Mouse (Mus musculus) cerebellum, adult 2 months (tissue): Measurements from ENCODE around the gene Sorcs2. TPM values are rescaled to one million over a fixed set of nuclear protein-coding genes. Genes with fewer than 3 reads are reported as not detected.
A peak's percentile ranks its signal among the peaks of the same experiment; 100 is the strongest.

Source experiments
- DNase-seq, 2 experiments: peaks; one replicate each; pipeline ENCODE4 v3.0.0; 2021
- H3K27ac ChIP-seq: fragments of 200-500 bp; 2 replicates; pipeline ENCODE4 v1.5.1; 2012; ENCODE audit warnings: low read length, control low read depth, inconsistent platforms; ENCODE audit not compliant: insufficient read depth
- H3K27me3 ChIP-seq: fragments of 200-500 bp; 2 replicates; pipeline ENCODE4 v1.6.1; 2012; ENCODE audit warnings: inconsistent platforms, mild to moderate bottlenecking, low read length, moderate library complexity; ENCODE audit not compliant: control insufficient read depth, insufficient read depth
- H3K4me1 ChIP-seq: fragments of 200-500 bp; 2 replicates; pipeline ENCODE4 v1.6.1; 2011; ENCODE audit warnings: low read length; ENCODE audit not compliant: control insufficient read depth, insufficient read depth
- H3K4me3 ChIP-seq: fragments of 200-500 bp; replicated peaks from 2 replicates; pipeline ENCODE3; 2011; ENCODE audit warnings: mild to moderate bottlenecking, low read depth, low read length, control low read depth; ENCODE audit not compliant: insufficient read depth
- CTCF ChIP-seq: fragments of 200-500 bp; IDR thresholded peaks from 2 replicates; pipeline ENCODE4 v1.5.1; 2011; ENCODE audit warnings: low read depth, mild to moderate bottlenecking, control low read depth, low read length, moderate library complexity, borderline replicate concordance; ENCODE audit not compliant: insufficient read depth
- POLR2A ChIP-seq: fragments of 200-500 bp; IDR thresholded peaks from 2 replicates; pipeline ENCODE4 v1.6.1; 2011; ENCODE audit warnings: low read length, control low read depth, borderline replicate concordance; ENCODE audit not compliant: insufficient read depth
- WGBS: fragments of 180-500 bp; shearing (Covaris S2); methylation state at CpG from one replicate; pipeline ENCODE4 v1.1.7; 2018; 5-methylcytosine and 5-hydroxymethylcytosine counted together
- polyA plus RNA-seq: library from polyadenylated mRNA; depleted of rRNA; stranded (reverse); fragments of >200 nt; gene quantifications from 2 replicates; pipeline ENCODE4 v1.2.3, GENCODE M21; 2012; rRNA removed

The Sorcs2 gene
- polyA plus RNA-seq, 1 experiment: 8.7 TPM

DNA sequence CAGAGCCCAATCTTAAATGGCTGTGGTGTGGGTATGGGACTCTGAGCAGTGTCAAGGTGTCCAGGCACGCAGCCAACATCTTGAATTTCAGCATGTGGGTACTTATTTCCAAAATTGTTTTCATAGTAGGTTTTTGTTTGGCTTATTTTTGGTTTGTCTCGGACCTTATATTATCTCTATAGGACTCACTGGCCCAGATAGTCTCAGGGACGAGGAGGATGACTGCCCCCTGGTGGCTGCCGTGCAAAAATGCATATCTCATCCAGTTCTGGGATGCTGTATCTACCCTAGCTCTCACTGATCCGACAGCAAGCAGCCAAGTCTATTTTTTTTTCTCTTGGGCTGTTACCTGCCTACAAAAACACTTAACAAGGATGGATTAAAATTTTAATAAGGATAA lies 422.3 kb downstream of the Sorcs2 start:
- WGBS: 12% methylated on average over 5 of the region's 5 CpGs
- DNase-seq: peak; percentile 41 to 61
- TF ChIP-seq CTCF (peak; percentile 84), POLR2A (no peak)
- Histone ChIP-seq H3K27me3 (no peaks in the 10 kb centered on the region), H3K4me1 (no peaks in the 10 kb centered on the region), H3K27ac (no peak overlapping the region), H3K4me3 (no peak overlapping the region)

DNA sequence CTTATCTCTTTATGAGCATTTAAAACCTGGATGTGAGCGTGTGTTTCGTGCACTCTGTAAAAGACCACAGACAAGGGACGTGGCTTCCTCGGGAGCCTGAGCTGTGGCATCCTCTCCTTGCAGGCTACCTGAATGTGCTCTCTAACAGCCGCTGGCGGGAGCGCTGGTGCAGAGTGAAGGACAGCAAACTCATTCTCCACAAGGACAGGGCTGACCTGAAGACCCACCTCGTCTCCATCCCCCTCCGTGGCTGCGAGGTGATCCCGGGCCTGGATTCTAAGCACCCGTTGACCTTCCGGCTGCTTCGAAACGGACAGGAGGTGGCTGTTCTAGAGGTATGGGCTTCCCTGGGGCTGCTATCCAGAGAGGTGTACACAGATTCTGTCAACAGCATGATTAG lies 423.7 kb downstream of the Sorcs2 start:
- 91% methylated on average over 15 of the region's 15 CpGs for WGBS
- DNase-seq: no peak
- H3K4me3 ChIP-seq: no peak overlapping the region
- H3K4me1 ChIP-seq: no peaks in the 10 kb centered on the region
- TF ChIP-seq POLR2A (no peak), CTCF (no peak)
- H3K27ac ChIP-seq: no peak overlapping the region
- no peaks in the 10 kb centered on the region for H3K27me3 ChIP-seq

- WGBS: 66% methylated on average over 12 of the region's 12 CpGs
- Histone ChIP-seq H3K27me3 (no peaks in the 10 kb centered on the region), H3K4me1 (no peaks in the 10 kb centered on the region), H3K27ac (no peak overlapping the region), H3K4me3 (no peak overlapping the region)
- no peak for DNase-seq
- no peak for TF ChIP-seq CTCF
- TF ChIP-seq POLR2A: no peak
Measured at GRCm38 (mm10) chr5:35973800-35974199, 424.1 kb downstream of the Sorcs2 start.

GRCm38 (mm10) chr5:35972739-35973138 lies 425.2 kb downstream of the Sorcs2 start:
- no peak for TF ChIP-seq POLR2A
- no peak for TF ChIP-seq CTCF
- DNase-seq: no peak
- Histone ChIP-seq H3K4me3 (no peak overlapping the region), H3K27ac (no peak overlapping the region), H3K4me1 (no peaks in the 10 kb centered on the region), H3K27me3 (no peaks in the 10 kb centered on the region)
- 95% methylated on average over 7 of the region's 7 CpGs for WGBS

- Histone ChIP-seq H3K4me3 (no peak overlapping the region), H3K27ac (no peak overlapping the region), H3K27me3 (no peaks in the 10 kb centered on the region), H3K4me1 (no peaks in the 10 kb centered on the region)
- TF ChIP-seq CTCF: peak; percentile 92
- no peak for TF ChIP-seq POLR2A
- DNase-seq: peak; percentile 54 to 70
- WGBS: 64% methylated on average over 10 of the region's 10 CpGs
Measured at GRCm38 (mm10) chr5:35971841-35972578, 425.9 kb downstream of the Sorcs2 start.

DNA sequence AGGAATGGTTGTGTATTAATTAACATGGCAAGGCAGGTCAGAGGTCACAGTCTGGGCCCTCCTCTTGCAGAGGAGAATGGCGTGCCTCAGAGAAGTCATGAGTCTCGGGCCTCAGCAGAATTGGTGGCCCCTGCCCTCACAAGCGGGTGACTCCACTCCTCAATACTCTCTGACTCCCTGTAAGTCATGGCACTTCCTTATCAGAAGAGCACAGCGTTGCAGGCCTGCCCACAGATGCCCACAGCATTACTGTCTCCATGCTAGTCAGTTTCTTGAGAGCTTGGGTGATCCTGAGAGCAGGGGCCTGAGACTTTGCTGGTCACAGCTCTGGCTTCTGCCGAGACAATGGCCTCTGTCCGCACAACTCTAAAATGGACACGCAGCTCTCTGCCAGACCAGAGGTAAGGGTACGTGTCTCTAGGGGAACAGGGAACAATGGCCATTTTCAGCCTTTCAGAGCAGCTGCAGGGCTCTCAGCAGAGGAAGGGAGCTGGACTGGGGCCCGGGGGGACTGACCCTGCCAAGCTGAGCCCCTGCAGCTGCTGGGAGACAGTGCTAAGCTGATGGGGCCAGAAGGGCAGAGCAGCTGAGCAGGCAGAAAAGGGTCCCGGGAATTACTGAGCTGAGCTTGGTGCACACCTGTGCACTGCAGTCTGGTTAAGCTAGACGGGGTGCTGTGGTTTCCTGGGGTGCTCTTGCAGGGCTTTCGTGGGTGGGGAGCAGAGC lies 427.4 kb downstream of the Sorcs2 start:
- Histone ChIP-seq H3K4me3 (no peak overlapping the region), H3K27ac (0 out of 2 replicates have a peak overlapping the region, but pooled peaks have one; percentile 55), H3K27me3 (no peaks in the 10 kb centered on the region), H3K4me1 (no peaks in the 10 kb centered on the region)
- TF ChIP-seq POLR2A (no peak), CTCF (no peak)
- DNase-seq: peak in 1 of 2 experiments; percentile 36
- 65% methylated on average over 12 of the region's 12 CpGs for WGBS

- WGBS: 73% methylated on average over 3 of the region's 3 CpGs
- Histone ChIP-seq H3K27me3 (no peaks in the 10 kb centered on the region), H3K4me3 (no peak overlapping the region), H3K27ac (no peak overlapping the region), H3K4me1 (no peaks in the 10 kb centered on the region)
- no peak for DNase-seq
- TF ChIP-seq POLR2A: no peak
- no peak for TF ChIP-seq CTCF
Measured at GRCm38 (mm10) chr5:35969857-35970256, 428.1 kb downstream of the Sorcs2 start.

Other genes with a start within 250 kb of the Sorcs2 start
- not detected in 2 replicates for gene Psapl1, start 194.1 kb downstream of the Sorcs2 start, polyA plus RNA-seq
- 25.8 and 27.3 TPM in 2 replicates for gene Grpel1, start 66.9 kb upstream of the Sorcs2 start, polyA plus RNA-seq
- 18.6 and 19.2 TPM in 2 replicates for gene Tada2b, start 86.1 kb upstream of the Sorcs2 start, polyA plus RNA-seq
- gene Ccdc96, start 86.4 kb upstream of the Sorcs2 start, polyA plus RNA-seq: 1.0 and 1.4 TPM in 2 replicates
- gene Tbc1d14, start 195.1 kb upstream of the Sorcs2 start, polyA plus RNA-seq: 53.2 and 55.1 TPM in 2 replicates